Mouse (Mus musculus): ENCODE data around the gene Hist1h3f.
"Not testable (repeated sequence)": the region's sequence is repeated elsewhere in the genome, so short reads cannot be mapped to it uniquely, and the experiment has no call there.

The Hist1h3f gene

GRCm38 (mm10) chr13:23575864-23576313 lies 32.0 kb downstream of the Hist1h3f start:
- CTCF ChIA-PET = not testable (repeated sequence)
- POLR2A ChIA-PET = interaction anchor here (0.6 to 28.3 kb wide), 62 partner anchors 8 to 1822 kb away, joined by 3 to 794 read pairs (median 5); partner anchors contain the start of genes Hist1h2ac (in 3 of the 4), Hist1h2bc (in 3 of the 4), Hist1h1d (in 2 of the 4) and Hist1h2ab (in 2 of the 4)

GRCm38 (mm10) chr13:23576351-23576881 lies 32.6 kb downstream of the Hist1h3f start:
- CTCF ChIA-PET = no interaction called here

GRCm38 (mm10) chr13:23576906-23577639 lies 33.2 kb downstream of the Hist1h3f start:
- CTCF ChIA-PET = no interaction called here
- POLR2A ChIA-PET = interaction anchor here (0.6 to 28.3 kb wide), 59 partner anchors 7 to 1823 kb away, joined by 3 to 794 read pairs (median 5); partner anchors contain the start of genes Hist1h2ac (in 3 of the 4), Hist1h2bc (in 3 of the 4), Hist1h1a (in 2 of the 4) and Hist1h1d (in 2 of the 4)

More at GRCm38 (mm10) chr13:23576351-23576881, 32.6 kb downstream of the Hist1h3f start:
- POLR2A ChIA-PET = interaction anchor here (0.6 to 28.3 kb wide), 67 partner anchors 8 to 1823 kb away, joined by 3 to 794 read pairs (median 5); partner anchors contain the start of genes Hist1h2ac (in 3 of the 4), Hist1h2bc (in 3 of the 4), Hist1h1d (in 2 of the 4) and Hist1h2ab (in 2 of the 4)

- POLR2A ChIA-PET = interaction anchor here in 3 of 4 experiments (0.7 to 28.3 kb wide), 19 partner anchors 7 to 186 kb away, joined by 3 to 794 read pairs (median 19); partner anchors contain the start of genes Hist1h1d (in 2 of the 3), Hist1h2ab (in 2 of the 3), Hist1h2ac (in 2 of the 3) and Hist1h2af (in 2 of the 3)
- CTCF ChIA-PET = no interaction called here
Measured at GRCm38 (mm10) chr13:23577835-23578234, 34.0 kb downstream of the Hist1h3f start.

GRCm38 (mm10) chr13:23581408-23582218 lies 37.8 kb downstream of the Hist1h3f start, which contains the start of gene Hist1h4d:
TSS of gene Hist1h4d (plus strand) at chr13:23581598.
- POLR2A ChIA-PET = interaction anchor here (0.6 to 29.6 kb wide), 140 partner anchors 1 to 1865 kb away, joined by 3 to 794 read pairs (median 6); partner anchors contain the start of genes Hist1h1e (in 4 of the 4), Hist1h2ac (in 4 of the 4), Hist1h2ae (in 4 of the 4) and Hist1h2af (in 4 of the 4)
- CTCF ChIA-PET = interaction anchor here in 2 of 4 experiments (1.0 to 1.8 kb wide), 2 partner anchors 13 to 20 kb away, joined by 4 to 7 read pairs; no protein-coding TSS in a partner anchor

- POLR2A ChIA-PET = interaction anchor here (0.5 to 29.6 kb wide), 130 partner anchors 2 to 1865 kb away, joined by 3 to 794 read pairs (median 6); partner anchors contain the start of genes Hist1h1e (in 4 of the 4), Hist1h2ac (in 4 of the 4), Hist1h2ae (in 4 of the 4) and Hist1h2bc (in 4 of the 4)
Measured at GRCm38 (mm10) chr13:23582219-23583056, 38.6 kb downstream of the Hist1h3f start.

GRCm38 (mm10) chr13:23583387-23584068 lies 39.7 kb downstream of the Hist1h3f start:
- POLR2A ChIA-PET = interaction anchor here (0.6 to 29.6 kb wide), 81 partner anchors 3 to 1862 kb away, joined by 3 to 794 read pairs (median 19); partner anchors contain the start of genes Hist1h1e (in 4 of the 4), Hist1h2ac (in 4 of the 4), Hist1h2ae (in 4 of the 4) and Hist1h2bc (in 4 of the 4)
- CTCF ChIA-PET = no interaction called here

More at GRCm38 (mm10) chr13:23582219-23583056, 38.6 kb downstream of the Hist1h3f start:
- CTCF ChIA-PET = interaction anchor here in 3 of 4 experiments (0.6 to 1.8 kb wide), 3 partner anchors 12 to 181 kb away, joined by 3 to 7 read pairs (median 4); no protein-coding TSS in a partner anchor

- CTCF ChIA-PET = interaction anchor here in 2 of 4 experiments (1.0 to 1.1 kb wide), 3 partner anchors 9 to 183 kb away, joined by 3 to 4 read pairs (median 3); no protein-coding TSS in a partner anchor
- POLR2A ChIA-PET = interaction anchor here (0.6 to 29.6 kb wide), 89 partner anchors 4 to 1832 kb away, joined by 3 to 794 read pairs (median 11); partner anchors contain the start of genes Hist1h2ac (in 4 of the 4), Hist1h2ae (in 4 of the 4), Hist1h2bc (in 4 of the 4) and Hist1h2bg (in 4 of the 4)
Measured at GRCm38 (mm10) chr13:23584331-23584730, 40.5 kb downstream of the Hist1h3f start.

- CTCF ChIA-PET = interaction anchor here in 2 of 4 experiments (1.0 to 1.1 kb wide), 3 partner anchors 9 to 183 kb away, joined by 3 to 4 read pairs (median 3); no protein-coding TSS in a partner anchor
- POLR2A ChIA-PET = interaction anchor here (0.6 to 29.6 kb wide), 103 partner anchors 4 to 1833 kb away, joined by 3 to 794 read pairs (median 9); partner anchors contain the start of genes Hist1h2ac (in 4 of the 4), Hist1h2ae (in 4 of the 4), Hist1h2bc (in 4 of the 4) and Hist1h2bg (in 4 of the 4)
Measured at GRCm38 (mm10) chr13:23585029-23585441, 41.2 kb downstream of the Hist1h3f start.

- CTCF ChIA-PET = interaction anchor here in 3 of 4 experiments (0.6 to 1.1 kb wide), 4 partner anchors 8 to 184 kb away, joined by 3 to 9 read pairs (median 4); no protein-coding TSS in a partner anchor
Measured at GRCm38 (mm10) chr13:23585442-23586098, 41.7 kb downstream of the Hist1h3f start.

GRCm38 (mm10) chr13:23586099-23586939 lies 42.5 kb downstream of the Hist1h3f start:
- ChIA-PET CTCF (interaction anchor here in 3 of 4 experiments (0.5 to 1.5 kb wide), 4 partner anchors 11 to 185 kb away, joined by 3 to 9 read pairs (median 3); no protein-coding TSS in a partner anchor), POLR2A (interaction anchor here (0.6 to 29.6 kb wide), 106 partner anchors 6 to 1865 kb away, joined by 3 to 794 read pairs (median 7); partner anchors contain the start of genes Hist1h2ac (in 4 of the 4), Hist1h2ae (in 4 of the 4), Hist1h2af (in 4 of the 4) and Hist1h2bc (in 4 of the 4))

More at GRCm38 (mm10) chr13:23585442-23586098, 41.7 kb downstream of the Hist1h3f start:
- POLR2A ChIA-PET = interaction anchor here (0.6 to 29.6 kb wide), 117 partner anchors 5 to 1864 kb away, joined by 3 to 794 read pairs (median 8); partner anchors contain the start of genes Hist1h2ac (in 4 of the 4), Hist1h2ae (in 4 of the 4), Hist1h2af (in 4 of the 4) and Hist1h2bc (in 4 of the 4)

GRCm38 (mm10) chr13:23586940-23587225 lies 43.0 kb downstream of the Hist1h3f start:
- ChIA-PET CTCF (interaction anchor here in 3 of 4 experiments (0.5 to 1.5 kb wide), 3 partner anchors 11 to 185 kb away, joined by 3 read pairs; no protein-coding TSS in a partner anchor), POLR2A (interaction anchor here (0.6 to 29.6 kb wide), 71 partner anchors 6 to 1806 kb away, joined by 3 to 794 read pairs (median 14); partner anchors contain the start of genes Hist1h2ae (in 4 of the 4), Hist1h2bg (in 4 of the 4), Hist1h1e (in 3 of the 4) and Hist1h2ac (in 3 of the 4))

GRCm38 (mm10) chr13:23591206-23591605 lies 47.4 kb downstream of the Hist1h3f start:
- POLR2A ChIA-PET = interaction anchor here (0.7 to 29.6 kb wide), 22 partner anchors 2 to 165 kb away, joined by 3 to 794 read pairs (median 6); partner anchors contain the start of genes Hist1h4d (in 4 of the 4), Hist1h1e (in 2 of the 4), Hist1h2ac (in 2 of the 4) and Hist1h2ae (in 2 of the 4)
- CTCF ChIA-PET = no interaction called here

All from embryonic stem cell, embryonic (primary cell).